Mouse (Mus musculus): ENCODE data around the gene Rhbdd1. TPM values are rescaled to one million over a fixed set of nuclear protein-coding genes. Genes with fewer than 3 reads are reported as not detected.
A peak's percentile ranks its signal among the peaks of the same experiment; 100 is the strongest.

The Rhbdd1 gene
- polyA plus RNA-seq, 1 experiment from 2014 or later = 4.6 TPM

- Histone ChIP-seq H3K4me3 (replicated peaks; ENCODE audit: low read length) (no peak overlapping the region), H3K36me3 (ENCODE audit: control insufficient read depth, insufficient read depth) (no peaks in the 10 kb centered on the region), H3K4me2 (ENCODE audit: low read length) (no peak overlapping the region), H3K27ac (ENCODE audit: low read length) (no peak overlapping the region), H3K9ac (replicated peaks; ENCODE audit: low read depth, low read length) (no peak overlapping the region; the same call in 1 of the 2 replicates), H3K4me1 (replicated peaks; ENCODE audit: control insufficient read depth, insufficient read depth, low read length) (peaks cover 11% of the 10 kb centered on the region), H3K27me3 (replicated peaks; ENCODE audit: control insufficient read depth, insufficient read depth, low read length) (no peaks in the 10 kb centered on the region), H3K9me3 (ENCODE audit: control insufficient read depth, low read length) (no peaks in the 10 kb centered on the region)
- whole genome bisulfite sequencing = 62% methylated on average over 15 of the region's 15 CpGs
- peak; percentile 80 for ATAC-seq
These were observed 116.8 kb downstream of the Rhbdd1 start for GRCm38 (mm10) chr1:82432919-82433648.

- H3K4me2 ChIP-seq (ENCODE audit: low read length) = no peak overlapping the region
- 75% methylated on average over 5 of the region's 5 CpGs for WGBS
- no peaks in the 10 kb centered on the region for H3K9me3 ChIP-seq (ENCODE audit: control insufficient read depth, low read length)
- H3K36me3 ChIP-seq (ENCODE audit: control insufficient read depth, insufficient read depth) = no peaks in the 10 kb centered on the region
- peaks cover 11% of the 10 kb centered on the region for H3K4me1 ChIP-seq (replicated peaks; ENCODE audit: control insufficient read depth, insufficient read depth, low read length)
- no peaks in the 10 kb centered on the region for H3K27me3 ChIP-seq (replicated peaks; ENCODE audit: control insufficient read depth, insufficient read depth, low read length)
- no peak overlapping the region for H3K27ac ChIP-seq (ENCODE audit: low read length)
- H3K4me3 ChIP-seq (replicated peaks; ENCODE audit: low read length) = no peak overlapping the region
- H3K9ac ChIP-seq (replicated peaks; ENCODE audit: low read depth, low read length) = no peak overlapping the region; the same call in 1 of the 2 replicates
- ATAC-seq = peak; percentile 50
These were observed 117.4 kb downstream of the Rhbdd1 start for GRCm38 (mm10) chr1:82433649-82434005.

- H3K4me1 ChIP-seq (replicated peaks; ENCODE audit: control insufficient read depth, insufficient read depth, low read length) = peaks cover 11% of the 10 kb centered on the region
- WGBS = 46% methylated on average over 3 of the region's 3 CpGs
- H3K27me3 ChIP-seq (replicated peaks; ENCODE audit: control insufficient read depth, insufficient read depth, low read length) = no peaks in the 10 kb centered on the region
- no peaks in the 10 kb centered on the region for H3K9me3 ChIP-seq (ENCODE audit: control insufficient read depth, low read length)
- no peak overlapping the region for H3K27ac ChIP-seq (ENCODE audit: low read length)
- ATAC-seq = peak; percentile 55
- H3K4me3 ChIP-seq (replicated peaks; ENCODE audit: low read length) = no peak overlapping the region
- H3K36me3 ChIP-seq (ENCODE audit: control insufficient read depth, insufficient read depth) = no peaks in the 10 kb centered on the region
- H3K4me2 ChIP-seq (ENCODE audit: low read length) = no peak overlapping the region
- H3K9ac ChIP-seq (replicated peaks; ENCODE audit: low read depth, low read length) = no peak overlapping the region
These were observed 121.0 kb downstream of the Rhbdd1 start for GRCm38 (mm10) chr1:82437273-82437672.

- H3K9me3 ChIP-seq (ENCODE audit: control insufficient read depth, low read length) = no peaks in the 10 kb centered on the region
- H3K36me3 ChIP-seq (ENCODE audit: control insufficient read depth, insufficient read depth) = no peaks in the 10 kb centered on the region
- no peak overlapping the region for H3K4me3 ChIP-seq (replicated peaks; ENCODE audit: low read length)
- H3K27me3 ChIP-seq (replicated peaks; ENCODE audit: control insufficient read depth, insufficient read depth, low read length) = no peaks in the 10 kb centered on the region
- no peak overlapping the region for H3K27ac ChIP-seq (ENCODE audit: low read length)
- no peak overlapping the region for H3K4me2 ChIP-seq (ENCODE audit: low read length)
- H3K4me1 ChIP-seq (replicated peaks; ENCODE audit: control insufficient read depth, insufficient read depth, low read length) = peaks cover 2% of the 10 kb centered on the region; the same call in 1 of the 2 replicates
- H3K9ac ChIP-seq (replicated peaks; ENCODE audit: low read depth, low read length) = no peak overlapping the region
- no peak for ATAC-seq
- 52% methylated on average over 1 of the region's 1 CpGs for WGBS
These were observed 123.9 kb downstream of the Rhbdd1 start for GRCm38 (mm10) chr1:82440123-82440522.

- Histone ChIP-seq H3K9ac (replicated peaks; ENCODE audit: low read depth, low read length) (no peak overlapping the region), H3K27me3 (replicated peaks; ENCODE audit: control insufficient read depth, insufficient read depth, low read length) (no peaks in the 10 kb centered on the region), H3K4me1 (replicated peaks; ENCODE audit: control insufficient read depth, insufficient read depth, low read length) (no peaks in the 10 kb centered on the region), H3K4me2 (ENCODE audit: low read length) (no peak overlapping the region), H3K27ac (ENCODE audit: low read length) (no peak overlapping the region), H3K9me3 (ENCODE audit: control insufficient read depth, low read length) (no peaks in the 10 kb centered on the region), H3K4me3 (replicated peaks; ENCODE audit: low read length) (no peak overlapping the region), H3K36me3 (ENCODE audit: control insufficient read depth, insufficient read depth) (no peaks in the 10 kb centered on the region)
- ATAC-seq = no peak
- WGBS = 68% methylated on average over 4 of the region's 4 CpGs
These were observed 127.3 kb downstream of the Rhbdd1 start for GRCm38 (mm10) chr1:82443517-82443916.

GRCm38 (mm10) chr1:82446049-82446448, 129.8 kb downstream of the Rhbdd1 start:
- Histone ChIP-seq H3K4me1 (replicated peaks; ENCODE audit: control insufficient read depth, insufficient read depth, low read length) (no peaks in the 10 kb centered on the region), H3K27ac (ENCODE audit: low read length) (no peak overlapping the region), H3K27me3 (replicated peaks; ENCODE audit: control insufficient read depth, insufficient read depth, low read length) (no peaks in the 10 kb centered on the region), H3K36me3 (ENCODE audit: control insufficient read depth, insufficient read depth) (no peaks in the 10 kb centered on the region), H3K4me2 (ENCODE audit: low read length) (no peak overlapping the region), H3K4me3 (replicated peaks; ENCODE audit: low read length) (no peak overlapping the region), H3K9ac (replicated peaks; ENCODE audit: low read depth, low read length) (no peak overlapping the region), H3K9me3 (ENCODE audit: control insufficient read depth, low read length) (no peaks in the 10 kb centered on the region)
- WGBS = 90% methylated on average over 7 of the region's 7 CpGs
- no peak for ATAC-seq

GRCm38 (mm10) chr1:82449851-82450250, 133.6 kb downstream of the Rhbdd1 start:
- no peak overlapping the region for H3K9ac ChIP-seq (replicated peaks; ENCODE audit: low read depth, low read length)
- no peaks in the 10 kb centered on the region for H3K27me3 ChIP-seq (replicated peaks; ENCODE audit: control insufficient read depth, insufficient read depth, low read length)
- WGBS = 93% methylated on average over 4 of the region's 4 CpGs
- H3K4me1 ChIP-seq (replicated peaks; ENCODE audit: control insufficient read depth, insufficient read depth, low read length) = peaks cover 8% of the 10 kb centered on the region
- no peaks in the 10 kb centered on the region for H3K9me3 ChIP-seq (ENCODE audit: control insufficient read depth, low read length)
- H3K27ac ChIP-seq (ENCODE audit: low read length) = no peak overlapping the region
- H3K4me3 ChIP-seq (replicated peaks; ENCODE audit: low read length) = no peak overlapping the region
- no peaks in the 10 kb centered on the region for H3K36me3 ChIP-seq (ENCODE audit: control insufficient read depth, insufficient read depth)
- H3K4me2 ChIP-seq (ENCODE audit: low read length) = no peak overlapping the region
- ATAC-seq = no peak

- Histone ChIP-seq H3K4me2 (ENCODE audit: low read length) (no peak overlapping the region), H3K9ac (replicated peaks; ENCODE audit: low read depth, low read length) (no peak overlapping the region), H3K9me3 (ENCODE audit: control insufficient read depth, low read length) (no peaks in the 10 kb centered on the region), H3K27ac (ENCODE audit: low read length) (peak overlapping the region; percentile 39), H3K4me1 (replicated peaks; ENCODE audit: control insufficient read depth, insufficient read depth, low read length) (peaks cover 8% of the 10 kb centered on the region), H3K27me3 (replicated peaks; ENCODE audit: control insufficient read depth, insufficient read depth, low read length) (no peaks in the 10 kb centered on the region), H3K36me3 (ENCODE audit: control insufficient read depth, insufficient read depth) (no peaks in the 10 kb centered on the region), H3K4me3 (replicated peaks; ENCODE audit: low read length) (no peak overlapping the region)
- WGBS = 2% methylated on average over 6 of the region's 6 CpGs
- ATAC-seq = peak; percentile 90
These were observed 135.8 kb downstream of the Rhbdd1 start for GRCm38 (mm10) chr1:82451927-82452651.

- no peaks in the 10 kb centered on the region for H3K27me3 ChIP-seq (replicated peaks; ENCODE audit: control insufficient read depth, insufficient read depth, low read length)
- no peak for ATAC-seq
- H3K36me3 ChIP-seq (ENCODE audit: control insufficient read depth, insufficient read depth) = no peaks in the 10 kb centered on the region
- no peak overlapping the region for H3K27ac ChIP-seq (ENCODE audit: low read length)
- H3K9ac ChIP-seq (replicated peaks; ENCODE audit: low read depth, low read length) = no peak overlapping the region
- H3K4me2 ChIP-seq (ENCODE audit: low read length) = no peak overlapping the region
- peaks cover 8% of the 10 kb centered on the region for H3K4me1 ChIP-seq (replicated peaks; ENCODE audit: control insufficient read depth, insufficient read depth, low read length)
- 96% methylated on average over 3 of the region's 3 CpGs for WGBS
- H3K9me3 ChIP-seq (ENCODE audit: control insufficient read depth, low read length) = no peaks in the 10 kb centered on the region
- H3K4me3 ChIP-seq (replicated peaks; ENCODE audit: low read length) = no peak overlapping the region
These were observed 137.8 kb downstream of the Rhbdd1 start for GRCm38 (mm10) chr1:82454031-82454430.

All from forebrain, embryonic 16.5 days (tissue).